Mouse (Mus musculus) ES-E14 (cell line): ENCODE results near the gene Twsg1.

Source experiments
- HCFC1 ChIP-seq: IDR thresholded peaks from 2 replicates; pipeline ENCODE4 v1.6.1; 2012; ENCODE audit warnings: low read length, inconsistent platforms, borderline replicate concordance; ENCODE audit not compliant: insufficient read depth
- MAFK ChIP-seq: IDR thresholded peaks from 2 replicates; pipeline ENCODE4 v1.6.1; 2014; ENCODE audit warnings: mild to moderate bottlenecking, low read depth, low read length, inconsistent platforms; ENCODE audit not compliant: insufficient read depth

DNA sequence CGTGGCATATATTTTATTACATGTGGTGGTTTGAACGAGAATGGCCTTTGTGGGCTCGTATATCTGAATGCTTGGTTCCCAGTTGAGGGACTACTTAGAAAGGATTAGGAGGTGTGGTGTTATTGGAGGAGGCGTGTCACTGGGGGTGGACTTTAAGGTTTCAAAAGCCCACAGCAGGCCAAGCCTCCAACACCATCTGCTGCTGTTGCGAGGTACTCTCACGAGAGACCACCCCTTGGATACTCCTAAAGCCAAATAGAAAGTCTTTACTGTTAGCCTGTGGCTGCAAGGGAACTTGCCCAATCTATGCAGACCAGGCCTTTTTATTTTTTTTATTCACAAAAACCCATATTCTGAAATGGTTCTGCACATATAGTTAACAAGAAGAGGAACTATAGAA, 29.1 kb downstream of the Twsg1 start:
- TF ChIP-seq HCFC1 (no peak), MAFK (no peak)
